Mouse (Mus musculus): ENCODE results near the gene Bcat2.

GRCm38 (mm10) chr7:45522957-45523676 lies 46.8 kb upstream of the Bcat2 start:
- TF ChIP-seq CTCF (IDR thresholded peaks at IDR 0.05; ENCODE audit: low read depth): no peak
- TF ChIP-seq EP300 (IDR thresholded peaks at IDR 0.05; ENCODE audit: low read depth): no peak
